Mouse (Mus musculus): Measurements from ENCODE around the gene Cdca7l. TPM values are rescaled to one million over a fixed set of nuclear protein-coding genes. Genes with fewer than 3 reads are reported as not detected.
A peak's percentile ranks its signal among the peaks of the same experiment; 100 is the strongest.
"Not testable (repeated sequence)": the region's sequence is repeated elsewhere in the genome, so short reads cannot be mapped to it uniquely, and the experiment has no call there.

The Cdca7l gene
- total RNA-seq, 2 experiments from 2014 or later = not detected

- no peak overlapping the region for H3K4me3 ChIP-seq
- no peak for TF ChIP-seq CTCF (IDR thresholded peaks at IDR 0.05)
- intact Hi-C loops (cut with DNase I) = no loop called here
- no peak overlapping the region for H3K27ac ChIP-seq
- no peak for DNase-seq
Observed at GRCm38 (mm10) chr12:117848621-117849020, 44.5 kb downstream of the Cdca7l start.

- no peak for TF ChIP-seq CTCF (IDR thresholded peaks at IDR 0.05)
- intact Hi-C loops (cut with DNase I) = no loop called here
- no peak for DNase-seq
- H3K4me3 ChIP-seq = no peak overlapping the region
- H3K27ac ChIP-seq = no peak overlapping the region
Observed at GRCm38 (mm10) chr12:117850472-117850871, 46.4 kb downstream of the Cdca7l start.

GRCm38 (mm10) chr12:117853316-117853715 lies 49.2 kb downstream of the Cdca7l start:
- Histone ChIP-seq H3K27ac (no peak overlapping the region), H3K4me3 (no peak overlapping the region)
- DNase-seq = peak; percentile 51
- intact Hi-C loops (cut with DNase I) = loop anchor here (1.0 kb wide), 1 partner anchor 33 kb away; no protein-coding TSS in a partner anchor
- TF ChIP-seq CTCF (IDR thresholded peaks at IDR 0.05) = peak; percentile 95

GRCm38 (mm10) chr12:117857023-117857422 lies 52.9 kb downstream of the Cdca7l start:
- H3K27ac ChIP-seq = no peak overlapping the region
- intact Hi-C loops (cut with DNase I) = no loop called here
- H3K4me3 ChIP-seq = no peak overlapping the region
- TF ChIP-seq CTCF (IDR thresholded peaks at IDR 0.05) = no peak
- no peak for DNase-seq

- no peak overlapping the region for H3K27ac ChIP-seq
- no peak for DNase-seq
- intact Hi-C loops (cut with DNase I) = no loop called here
- no peak for TF ChIP-seq CTCF (IDR thresholded peaks at IDR 0.05)
- H3K4me3 ChIP-seq = no peak overlapping the region
Observed at GRCm38 (mm10) chr12:117857884-117858283, 53.8 kb downstream of the Cdca7l start.

GRCm38 (mm10) chr12:117860840-117861239 lies 56.8 kb downstream of the Cdca7l start:
- intact Hi-C loops (cut with DNase I) = no loop called here
- TF ChIP-seq CTCF (IDR thresholded peaks at IDR 0.05) = no peak
- DNase-seq = no peak
- Histone ChIP-seq H3K4me3 (no peak overlapping the region), H3K27ac (no peak overlapping the region)

- intact Hi-C loops (cut with DNase I) = no loop called here
- no peak for TF ChIP-seq CTCF (IDR thresholded peaks at IDR 0.05)
- DNase-seq = no peak
Observed at GRCm38 (mm10) chr12:117861249-117861648, 57.2 kb downstream of the Cdca7l start.

GRCm38 (mm10) chr12:117862655-117863054 lies 58.6 kb downstream of the Cdca7l start:
- intact Hi-C loops (cut with DNase I) = no loop called here
- no peak overlapping the region for H3K27ac ChIP-seq
- DNase-seq = no peak
- no peak for TF ChIP-seq CTCF (IDR thresholded peaks at IDR 0.05)
- H3K4me3 ChIP-seq = no peak overlapping the region

More at GRCm38 (mm10) chr12:117861249-117861648, 57.2 kb downstream of the Cdca7l start:
- no peak overlapping the region for H3K27ac ChIP-seq
- H3K4me3 ChIP-seq = no peak overlapping the region

GRCm38 (mm10) chr12:117867708-117868564 lies 63.8 kb downstream of the Cdca7l start:
- no peak for TF ChIP-seq CTCF (IDR thresholded peaks at IDR 0.05)
- DNase-seq = no peak
- no peak overlapping the region for H3K27ac ChIP-seq
- no peak overlapping the region for H3K4me3 ChIP-seq
- intact Hi-C loops (cut with DNase I) = no loop called here

GRCm38 (mm10) chr12:117872265-117872664 lies 68.2 kb downstream of the Cdca7l start:
- TF ChIP-seq CTCF (IDR thresholded peaks at IDR 0.05) = no peak
- Histone ChIP-seq H3K27ac (no peak overlapping the region), H3K4me3 (no peak overlapping the region)
- no peak for DNase-seq
- intact Hi-C loops (cut with DNase I) = no loop called here

- DNase-seq = no peak
- H3K4me3 ChIP-seq = no peak overlapping the region
- no peak for TF ChIP-seq CTCF (IDR thresholded peaks at IDR 0.05)
- intact Hi-C loops (cut with DNase I) = no loop called here
- no peak overlapping the region for H3K27ac ChIP-seq
Observed at GRCm38 (mm10) chr12:117878341-117878740, 74.3 kb downstream of the Cdca7l start.

GRCm38 (mm10) chr12:117884627-117885026 lies 80.5 kb downstream of the Cdca7l start:
- no peak for TF ChIP-seq CTCF (IDR thresholded peaks at IDR 0.05)
- Histone ChIP-seq H3K4me3 (no peak overlapping the region), H3K27ac (no peak overlapping the region)
- intact Hi-C loops (cut with DNase I) = no loop called here
- no peak for DNase-seq

- no peak for TF ChIP-seq CTCF (IDR thresholded peaks at IDR 0.05)
- DNase-seq = no peak
- Histone ChIP-seq H3K4me3 (no peak overlapping the region), H3K27ac (no peak overlapping the region)
- intact Hi-C loops (cut with DNase I) = no loop called here
Observed at GRCm38 (mm10) chr12:117887422-117887821, 83.3 kb downstream of the Cdca7l start.

- DNase-seq; H3K4me3 ChIP-seq; H3K27ac ChIP-seq; intact Hi-C loops (cut with DNase I): not testable (repeated sequence)
Observed at GRCm38 (mm10) chr12:117900798-117901197, 96.7 kb downstream of the Cdca7l start.

GRCm38 (mm10) chr12:117901352-117901751 lies 97.3 kb downstream of the Cdca7l start:
- DNase-seq; H3K27ac ChIP-seq; H3K4me3 ChIP-seq; intact Hi-C loops (cut with DNase I): not testable (repeated sequence)
